Mouse (Mus musculus): ENCODE results near the gene Fam214a.
A peak's percentile ranks its signal among the peaks of the same experiment; 100 is the strongest.

- TF ChIP-seq CTCF (IDR thresholded peaks at IDR 0.05; ENCODE audit: low read depth) (peak; percentile 40; the same call in 1 of the 2 replicates), EP300 (IDR thresholded peaks at IDR 0.05; ENCODE audit: low read depth) (no peak)
Measured at GRCm38 (mm10) chr9:75071029-75071705, 118.5 kb downstream of the Fam214a start.

All from heart, postnatal 0 days (tissue).